In genomic region chr8:11477178-11477553, GRCm38 (mm10) we compare ENCODE assay signal across 9 mouse cellular contexts. TPM values are rescaled to one million over a fixed set of nuclear protein-coding genes. Genes with fewer than 3 reads are reported as not detected.
DNase-seq lines count a peak whose midpoint lies in the region; ATAC-seq and TF ChIP-seq lines count a peak whose summit lies in the region.
"Had no signal": no experiment of that assay in that cellular context is flagged by ENCODE, and none has a peak within 500 bp of the region (broad histone marks: within the 10 kb centered on the region; RNA-seq: fewer than 3 reads in every experiment).

No protein-coding gene starts in this region.

- H3K4me3 ChIP-seq in lung, adult 2 months (replicated peaks; ENCODE audit: extremely low read depth, low read depth, low read length) = peak overlapping the region; percentile 61
- H3K4me3 ChIP-seq in embryonic fibroblast, embryonic 13.5 days (ENCODE audit: insufficient read depth, low read length) = peak overlapping the region; percentile 57
- peak overlapping the region; percentile 53 for H3K4me3 ChIP-seq in limb, embryonic 14.5 days (replicated peaks; ENCODE audit: low read length)
- H3K4me3 ChIP-seq in olfactory bulb, adult 2 months (ENCODE audit: insufficient read depth, low read depth, low read length) = peak overlapping the region; percentile 16

- no peaks in the 10 kb centered on the region for H3K36me3 ChIP-seq in limb, embryonic 14.5 days (ENCODE audit: control insufficient read depth, insufficient read depth, low read length)

- H3K9ac ChIP-seq in limb, embryonic 14.5 days (ENCODE audit: low read depth, low read length, severe bottlenecking) = no peak overlapping the region

- H3K4me2 ChIP-seq in limb, embryonic 14.5 days (replicated peaks; ENCODE audit: low read depth, low read length, severe bottlenecking) = peak overlapping the region; percentile 100

- WGBS in lung, adult 2 months = 8% methylated on average over 9 of the region's 9 CpGs
- WGBS in limb, embryonic 14.5 days = 5% methylated on average over 9 of the region's 9 CpGs
- WGBS in olfactory bulb, adult 2 months = 20% methylated on average over 9 of the region's 9 CpGs

- ATAC-seq in limb, embryonic 14.5 days (ENCODE audit: low FRiP score, low read depth) = no peak

- no peaks in the 10 kb centered on the region for H3K9me3 ChIP-seq in limb, embryonic 14.5 days (ENCODE audit: control insufficient read depth, low read length)

- H3K27ac ChIP-seq in embryonic fibroblast, embryonic 13.5 days (ENCODE audit: insufficient read depth, low read length) = peak overlapping the region; percentile 57
- no peak overlapping the region for H3K27ac ChIP-seq in limb, embryonic 14.5 days (replicated peaks; ENCODE audit: low read depth, low read length)
- no peak overlapping the region for H3K27ac ChIP-seq in olfactory bulb, adult 2 months (ENCODE audit: insufficient read depth, low read depth, low read length)

- TF ChIP-seq CTCF in lung, adult 2 months (IDR thresholded peaks at IDR 0.05; ENCODE audit: insufficient read depth, low read length) = no peak
- TF ChIP-seq CTCF in embryonic fibroblast, embryonic 13.5 days (IDR thresholded peaks at IDR 0.05; ENCODE audit: borderline replicate concordance, insufficient read depth, low read length) = no peak
- no peak for TF ChIP-seq CTCF in olfactory bulb, adult 2 months (IDR thresholded peaks at IDR 0.05; ENCODE audit: insufficient read depth, low read depth, low read length)

- TF ChIP-seq POLR2A in lung, adult 2 months (IDR thresholded peaks at IDR 0.05; ENCODE audit: borderline replicate concordance, extremely low read depth, low read depth, low read length) = no peak
- TF ChIP-seq POLR2A in embryonic fibroblast, embryonic 13.5 days (IDR thresholded peaks at IDR 0.05; ENCODE audit: low read depth, low read length) = no peak
- TF ChIP-seq POLR2A in limb, embryonic 14.5 days (IDR thresholded peaks at IDR 0.05; ENCODE audit: borderline replicate concordance, extremely low read depth, insufficient read depth, insufficient read length) = no peak
- no peak for TF ChIP-seq POLR2A in olfactory bulb, adult 2 months (IDR thresholded peaks at IDR 0.05; ENCODE audit: insufficient read depth, low read depth, low read length)

- peaks cover 41% of the 10 kb centered on the region for H3K27me3 ChIP-seq in limb, embryonic 14.5 days (ENCODE audit: control insufficient read depth, insufficient read depth, low read length)

- peaks cover 11% of the 10 kb centered on the region for H3K4me1 ChIP-seq in lung, adult 2 months (ENCODE audit: control insufficient read depth, insufficient read depth, low read length)
- H3K4me1 ChIP-seq in embryonic fibroblast, embryonic 13.5 days (ENCODE audit: control insufficient read depth, insufficient read depth, low read length) = peaks cover 4% of the 10 kb centered on the region; the same call in 1 of the 2 replicates
- peaks cover 20% of the 10 kb centered on the region for H3K4me1 ChIP-seq in limb, embryonic 14.5 days (ENCODE audit: control insufficient read depth, insufficient read depth, low read length)
- peaks cover 21% of the 10 kb centered on the region for H3K4me1 ChIP-seq in olfactory bulb, adult 2 months (ENCODE audit: control insufficient read depth, insufficient read depth, low read length)

- DNase-seq in lung, adult 2 months = no peak
- DNase-seq in lung, postnatal 25 days (ENCODE audit: low spot score) = no peak
- no peak for DNase-seq in limb, embryonic 14.5 days (ENCODE audit: low spot score)
- no peak for DNase-seq in ovary, adult 18-20 months (ENCODE audit: low spot score)
- DNase-seq in layer of hippocampus, adult 9-11 months = no peak
- no peak for DNase-seq in layer of hippocampus, adult 18-20 months (ENCODE audit: low spot score in 2 of 2)
- DNase-seq: right cerebral cortex, postnatal 14 days had no signal

RNA-seq across cellular contexts. Expression of gene Rab20, which starts 1.3 kb away (rescaled TPM):
- 17.3 and 19.5 TPM in 2 replicates for polyA plus RNA-seq in lung, adult 2 months (2012; rRNA removed)
- 2.4 and 3.2 TPM in 2 replicates for polyA plus RNA-seq in embryonic fibroblast, embryonic 13.5 days (2011; ENCODE audit: insufficient read length, low read depth, missing spikeins)
- polyA plus RNA-seq in limb, embryonic 14.5 days (2012; rRNA removed) = 1.6 and 1.8 TPM in 2 replicates
- 1.7 and 2.1 TPM in 2 replicates for polyA plus RNA-seq in limb, embryonic 14.5 days (2014; fragmentation: Nextera tagmentation; extraction: Ambion mirVana)
- not detected in 2 replicates for polyA plus RNA-seq in olfactory bulb, adult 2 months (2012; ENCODE audit: insufficient read depth, insufficient read length, low replicate concordance, missing spikeins)
- under 1 TPM; 0.30 to 0.89 TPM for total RNA-seq in layer of hippocampus, adult 18-20 months (2021)

RNA-seq across cellular contexts. Expression of gene Naxd, which starts 20.1 kb away (rescaled TPM):
- polyA plus RNA-seq in lung, adult 2 months (2012; rRNA removed) = 142 and 150 TPM in 2 replicates
- 54.2 and 55.9 TPM in 2 replicates for polyA plus RNA-seq in embryonic fibroblast, embryonic 13.5 days (2011; ENCODE audit: insufficient read length, low read depth, missing spikeins)
- 117 and 129 TPM in 2 replicates for polyA plus RNA-seq in limb, embryonic 14.5 days (2012; rRNA removed)
- 112 and 118 TPM in 2 replicates for polyA plus RNA-seq in limb, embryonic 14.5 days (2014; fragmentation: Nextera tagmentation; extraction: Ambion mirVana)
- not detected in 2 replicates for polyA plus RNA-seq in olfactory bulb, adult 2 months (2012; ENCODE audit: insufficient read depth, insufficient read length, low replicate concordance, missing spikeins)
- 10 to 100 TPM; 56.0 to 59.7 TPM for total RNA-seq in layer of hippocampus, adult 18-20 months (2021)
